Mouse (Mus musculus) cerebellum, adult (tissue): Measurements from ENCODE around the gene Msmp.

Source experiments
- ATAC-seq: cut with Nextera tagmentation; 2 replicates; pipeline ENCODE4 v1.9.2; 2017; ENCODE audit warnings: mild to moderate bottlenecking, moderate library complexity, mixed read lengths; ENCODE audit not compliant: insufficient number of reproducible peaks, low FRiP score, low TSS enrichment

Gene Msmp

GRCm38 (mm10) chr4:43584444-43585416, at the start of gene Msmp:
Gene Msmp (minus strand): TSS chr4:43584494.
- ATAC-seq, result 0 out of 2 replicates have a peak, but pooled peaks have one; percentile 20

DNA sequence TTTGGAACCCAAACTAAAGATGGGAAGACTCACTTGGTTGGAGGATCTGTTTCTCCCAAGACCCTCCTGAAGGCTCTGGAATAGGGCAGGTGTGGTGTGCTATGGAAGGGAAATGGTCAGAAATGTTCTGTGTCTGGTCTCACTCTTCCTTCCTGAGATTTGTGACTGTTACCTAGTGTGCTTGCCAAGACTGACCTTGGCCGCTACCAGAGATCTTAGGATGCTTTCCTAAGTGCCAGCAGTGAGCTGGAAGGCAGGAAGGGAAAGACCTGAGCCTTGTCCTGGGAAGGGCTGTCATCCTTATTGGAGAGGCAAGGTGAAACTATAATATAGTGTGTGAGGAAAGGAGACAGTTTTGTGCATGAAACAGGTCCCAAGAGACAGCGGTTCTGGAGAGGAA, 49.4 kb upstream of the Msmp start:
- ATAC-seq, result no peak

GRCm38 (mm10) chr4:43633296-43633695, 49.0 kb upstream of the Msmp start:
- no peak for ATAC-seq

GRCm38 (mm10) chr4:43631956-43632920, 47.9 kb upstream of the Msmp start:
- 0 out of 2 replicates have a peak, but pooled peaks have one; percentile 9 for ATAC-seq

GRCm38 (mm10) chr4:43631046-43631955, 47.0 kb upstream of the Msmp start, which contains the start of gene Npr2:
Gene Npr2 (plus strand): TSS chr4:43631935.
- peak; percentile 16 for ATAC-seq

DNA sequence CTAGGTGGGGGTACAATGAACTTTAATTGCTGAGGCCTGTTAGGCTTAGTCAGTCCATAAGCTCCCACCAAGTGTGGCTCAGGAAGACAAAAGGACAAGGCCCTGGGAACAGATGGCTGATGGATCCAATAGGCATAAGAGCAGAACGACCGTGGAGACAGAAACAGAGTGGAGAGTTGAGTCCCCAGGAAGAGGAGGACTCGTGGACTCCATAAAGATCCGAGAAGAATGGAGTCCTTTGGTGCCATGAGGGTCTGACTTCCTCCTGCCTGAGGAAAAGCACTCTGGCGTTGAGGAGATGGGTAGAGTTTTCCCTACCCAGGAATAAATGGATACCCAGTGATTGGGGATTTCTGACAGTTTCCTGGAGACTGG, 46.4 kb upstream of the Msmp start:
- ATAC-seq, result 0 out of 2 replicates have a peak, but pooled peaks have one; percentile 4

DNA sequence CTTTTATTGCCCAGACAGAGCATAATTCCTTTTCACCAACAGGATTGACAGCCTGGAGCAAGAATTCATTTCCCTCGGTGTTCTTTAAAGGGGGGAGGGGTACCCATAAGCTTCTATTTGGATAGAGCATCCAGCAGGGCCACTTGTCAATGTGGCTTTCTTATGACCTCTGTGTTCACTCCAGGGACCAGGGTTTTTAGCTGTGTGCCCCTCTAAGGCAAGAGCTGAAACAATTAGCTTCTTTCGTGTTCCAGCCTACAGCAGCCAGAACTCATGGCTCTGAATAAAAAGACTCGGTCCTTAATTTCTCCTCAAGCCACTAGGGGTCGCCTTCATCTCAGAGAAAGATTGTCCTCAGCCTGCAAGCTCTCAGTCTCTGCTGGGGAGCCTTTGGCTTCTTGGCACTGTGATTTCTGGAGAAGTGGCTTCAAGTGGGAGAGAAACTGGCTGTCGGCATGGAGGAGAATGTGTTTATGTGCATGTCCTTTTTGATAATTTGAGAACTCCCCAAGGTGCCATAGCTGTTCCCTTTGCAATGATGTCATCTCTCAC, 45.8 kb upstream of the Msmp start:
- peak; percentile 61 for ATAC-seq

DNA sequence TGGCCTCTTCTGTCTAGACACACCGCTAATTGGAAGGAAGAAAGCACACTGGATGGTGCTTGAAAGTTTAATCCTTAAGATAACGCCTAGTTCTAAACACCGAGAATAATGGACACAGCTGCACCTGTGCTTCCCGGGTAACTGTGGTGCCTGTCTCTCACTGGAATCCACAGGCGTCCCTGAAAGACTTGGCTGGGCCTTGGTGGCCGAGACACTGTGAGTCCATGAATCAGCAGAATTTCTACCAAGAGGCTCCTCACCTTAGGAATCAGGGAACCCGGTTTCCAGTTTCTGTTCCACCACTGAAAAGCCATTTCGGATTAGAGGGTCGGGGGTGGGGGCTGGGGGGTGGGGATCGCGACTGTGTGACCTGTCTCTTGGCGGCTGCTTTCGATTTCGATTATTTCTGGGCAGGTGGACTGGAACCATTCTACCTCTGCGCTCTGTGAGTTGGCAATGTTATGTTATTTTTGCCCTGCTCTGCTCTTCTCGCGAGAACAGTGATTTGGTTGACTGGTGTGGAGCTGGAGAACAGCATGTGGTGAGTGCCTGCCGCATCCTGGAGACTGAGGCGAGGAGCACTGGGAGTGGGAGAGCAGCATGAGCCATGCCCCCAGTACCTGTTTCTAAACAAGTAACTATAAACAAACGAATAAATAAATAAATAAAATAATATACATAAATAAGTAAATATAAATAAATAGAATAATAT, 45.0 kb upstream of the Msmp start:
- ATAC-seq, result no peak

DNA sequence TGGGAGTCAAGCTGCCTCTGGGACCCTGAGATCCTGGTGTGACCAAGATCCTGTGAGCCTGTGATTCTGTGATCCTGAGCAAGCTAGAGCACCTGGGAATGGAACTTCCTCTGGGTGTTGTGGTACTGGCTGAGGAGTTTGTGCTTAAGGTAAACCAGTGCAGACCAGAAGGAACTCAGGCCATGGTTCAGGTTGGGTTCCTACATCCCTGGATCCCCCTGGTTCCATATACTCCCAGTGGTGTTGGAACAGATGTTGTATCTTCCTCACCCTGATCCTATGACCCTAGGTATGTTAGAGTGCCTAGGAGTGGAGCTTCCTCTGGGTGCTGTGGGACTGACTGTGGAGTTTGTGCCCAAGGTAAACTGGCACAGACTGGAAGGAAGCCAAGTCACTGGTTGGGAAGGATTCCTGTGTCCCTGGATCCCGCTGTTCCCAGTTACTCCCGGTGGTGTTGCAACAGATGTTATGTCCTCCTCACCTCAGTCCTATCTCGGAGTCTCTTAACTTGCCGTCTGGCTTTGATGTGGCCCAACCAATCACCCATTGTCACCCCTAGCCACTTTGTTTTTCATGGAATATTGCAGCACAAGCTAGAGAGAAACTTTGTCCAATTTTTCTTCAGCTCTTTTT, 36.0 kb upstream of the Msmp start:
- no peak for ATAC-seq

- ATAC-seq, result no peak
Measured at GRCm38 (mm10) chr4:43613060-43613730, 28.9 kb upstream of the Msmp start.

GRCm38 (mm10) chr4:43612534-43612933, 28.2 kb upstream of the Msmp start:
- no peak for ATAC-seq

DNA sequence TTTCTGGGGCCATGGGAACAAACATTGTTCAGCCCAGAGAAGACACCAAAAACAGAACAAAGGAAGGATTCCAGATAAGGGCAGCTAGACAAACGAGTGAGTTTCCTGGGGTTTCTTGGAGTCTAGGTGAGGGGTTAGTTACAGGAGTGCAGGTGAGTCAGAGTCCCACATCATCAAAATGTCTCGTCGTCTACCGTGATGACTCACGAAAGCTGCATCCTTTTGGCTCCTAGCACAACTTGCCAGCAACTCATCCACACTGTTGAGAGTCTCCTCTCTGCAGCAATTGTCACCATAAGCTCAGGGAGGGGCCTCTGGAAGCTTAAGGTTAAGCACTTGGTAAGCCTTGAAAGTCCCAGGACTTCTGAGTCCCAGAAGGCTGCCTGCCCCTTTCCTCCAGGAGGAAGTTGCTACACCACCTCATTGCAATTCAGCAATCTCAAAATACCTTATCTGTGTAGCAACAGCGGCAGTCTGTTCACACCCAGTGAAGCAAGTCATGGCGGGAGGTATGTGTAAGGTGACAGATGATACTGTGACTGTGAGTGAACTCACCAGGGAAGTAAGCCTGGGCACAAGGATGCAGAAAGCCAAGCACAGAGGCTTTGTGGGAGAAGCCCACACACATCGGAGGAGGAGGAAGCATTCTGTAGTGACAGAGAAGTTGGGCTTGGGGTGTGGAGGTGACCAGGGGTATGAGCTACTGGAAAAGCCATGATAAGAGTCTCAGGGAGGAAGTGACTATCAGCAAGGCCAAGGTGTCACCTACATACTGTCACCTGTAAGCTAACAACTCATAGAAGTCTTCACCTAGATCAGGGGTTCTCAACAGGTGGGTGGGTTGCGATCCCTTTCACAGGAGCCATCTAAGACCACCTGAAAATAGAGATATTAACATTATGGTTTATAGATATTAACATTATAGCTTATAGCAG, 20.7 kb upstream of the Msmp start:
- no peak for ATAC-seq

DNA sequence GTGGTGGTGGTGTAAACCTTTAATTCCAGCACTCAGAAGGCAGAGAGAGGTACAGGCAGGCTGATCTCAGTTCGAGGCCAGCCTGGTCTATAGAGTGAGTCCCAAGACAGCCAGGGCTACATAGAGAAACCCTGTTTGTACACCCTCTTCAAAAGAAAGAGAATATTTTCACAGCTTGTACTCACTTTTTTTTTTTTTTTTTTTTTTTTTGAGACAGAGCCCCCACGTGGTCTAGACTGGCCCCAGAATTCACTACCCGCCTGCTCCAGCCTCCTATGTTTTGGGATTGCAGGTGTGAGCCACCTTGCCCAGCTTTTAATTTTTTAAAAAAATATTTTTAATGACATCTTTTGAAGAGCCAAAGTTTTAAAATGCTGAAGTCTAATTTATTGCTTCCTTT, 19.8 kb upstream of the Msmp start:
- no peak for ATAC-seq

DNA sequence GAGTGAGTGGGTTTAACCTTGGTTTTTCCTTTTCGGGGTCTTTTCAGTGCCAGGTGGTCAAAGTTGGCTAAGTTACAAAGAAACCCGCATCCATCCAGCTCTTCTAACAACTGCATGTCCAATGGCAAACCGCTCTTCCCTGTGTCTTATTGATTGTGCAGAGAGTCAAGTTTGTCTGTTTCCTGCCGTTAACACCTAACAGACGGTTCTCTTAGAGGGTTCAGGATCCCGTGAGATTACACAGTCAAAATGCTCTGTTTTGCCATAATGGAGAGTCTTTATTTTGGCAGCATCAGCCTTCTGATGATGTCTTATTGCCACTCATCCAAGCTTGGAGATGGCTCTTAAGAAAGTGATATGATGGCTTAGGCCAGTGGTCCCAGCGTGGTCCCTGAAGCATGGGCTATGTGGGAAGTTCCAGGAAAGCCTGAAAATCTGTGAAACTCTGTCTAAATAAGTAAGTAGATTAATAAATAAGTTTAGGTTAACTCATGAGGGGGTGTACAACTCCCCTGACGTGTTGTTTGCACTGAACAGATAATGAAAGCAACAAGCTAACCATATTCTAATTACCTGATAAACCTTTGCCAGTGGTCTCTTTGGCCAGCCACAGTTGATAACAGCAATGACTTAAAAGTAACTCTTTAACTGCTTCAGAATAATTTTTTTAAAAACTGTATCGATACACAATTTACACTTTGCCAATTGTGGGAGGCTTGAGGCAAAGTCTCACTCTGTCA, 16.1 kb upstream of the Msmp start:
- ATAC-seq, result no peak

DNA sequence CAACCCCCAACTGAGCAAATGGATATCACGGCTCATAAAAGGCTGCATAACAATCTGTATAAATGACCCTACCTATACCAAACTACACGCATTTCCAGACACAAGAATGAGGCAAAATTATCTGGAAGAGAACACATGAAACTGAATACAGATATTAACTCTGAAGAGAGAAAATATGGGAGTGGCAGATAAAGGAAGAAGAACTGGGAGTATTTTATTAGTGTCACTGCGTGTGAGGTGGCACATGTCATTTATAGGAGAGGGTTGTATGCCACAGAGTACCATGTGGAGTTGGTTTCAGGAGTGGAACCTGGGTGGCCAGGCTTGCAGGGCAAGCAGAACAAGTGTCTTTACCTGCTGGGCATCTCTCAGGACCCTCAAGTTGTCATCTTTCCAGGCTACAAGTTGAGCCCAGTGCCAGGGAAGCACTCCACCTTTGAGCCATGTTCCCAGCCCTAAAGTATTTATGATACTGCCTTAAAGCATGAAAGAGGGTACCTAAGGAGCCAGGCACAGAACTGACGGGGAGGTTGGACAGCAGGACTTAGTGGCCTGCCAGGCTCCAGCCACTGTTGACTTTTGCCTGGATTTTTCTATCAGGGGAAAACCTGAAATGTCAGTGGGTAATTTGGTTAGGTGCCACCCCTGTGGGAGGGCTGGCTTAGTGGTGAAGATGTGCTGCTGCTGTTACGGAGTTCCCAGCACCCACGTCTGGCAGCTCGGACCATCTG, 14.5 kb upstream of the Msmp start:
- ATAC-seq, result no peak
